Comparison of ENCODE assay signal across 30 mouse cellular contexts in the genomic region with DNA sequence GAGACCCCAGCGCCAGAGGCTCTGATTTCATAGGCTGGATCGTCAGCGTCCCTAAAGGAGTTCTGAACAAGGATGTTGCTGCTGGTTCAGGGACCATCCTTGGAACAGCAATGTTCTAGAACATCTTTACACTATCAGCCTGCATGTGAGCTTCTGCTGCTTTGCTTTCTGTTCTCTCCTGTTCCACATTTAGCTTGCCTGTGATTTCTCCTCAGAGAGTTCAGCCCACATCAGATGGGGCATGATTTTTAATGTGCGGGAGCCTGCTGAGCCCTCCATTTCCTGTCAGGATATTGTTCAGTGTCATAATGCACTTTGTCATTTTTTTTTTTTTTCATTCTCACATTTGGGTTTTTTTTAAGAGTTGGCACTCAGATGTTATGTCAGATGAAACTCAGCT.
DNase-seq lines count a peak whose midpoint lies in the region; ATAC-seq and TF ChIP-seq lines count a peak whose summit lies in the region.
"Had no signal": no experiment of that assay in that cellular context is flagged by ENCODE, and none has a peak within 500 bp of the region (broad histone marks: within the 10 kb centered on the region; RNA-seq: fewer than 3 reads in every experiment).

No protein-coding gene starts in this region.

- TF ChIP-seq CTCF in left cerebral cortex, adult 2 months (IDR thresholded peaks at IDR 0.05), result no peak
- no peak for TF ChIP-seq CTCF in hindbrain, postnatal 0 days (IDR thresholded peaks at IDR 0.05; ENCODE audit: low read depth)

- H3K27me3 ChIP-seq in hindbrain, postnatal 0 days (ENCODE audit: insufficient read depth, low read length), result no peaks in the 10 kb centered on the region
- H3K27me3 ChIP-seq: embryonic facial prominence, embryonic 12.5 days; hindbrain, embryonic 15.5 days; neural tube, embryonic 15.5 days; stomach, embryonic 15.5 days had no signal

- intact Hi-C loops in left cerebral cortex, postnatal 4 days (cut with DNase I), result no loop called here
- intact Hi-C loops in left cerebral cortex, adult 2 months (cut with DNase I), result no loop called here
- intact Hi-C loops in left cerebral cortex, postnatal 36 days (cut with DNase I), result no loop called here
- intact Hi-C loops in gastrocnemius, postnatal 14 days (cut with DNase I; ENCODE audit: low total_unique reads), result no loop called here

- no peak for ATAC-seq in hindbrain, postnatal 0 days
- no peak for ATAC-seq in cerebellum, adult (ENCODE audit: insufficient number of reproducible peaks, low FRiP score, low TSS enrichment)
- ATAC-seq: forebrain, embryonic 14.5 days had no signal

- H3K4me3 ChIP-seq in left cerebral cortex, adult 2 months, result no peak overlapping the region
- H3K4me3 ChIP-seq in hindbrain, postnatal 0 days (ENCODE audit: low read length), result no peak overlapping the region
- H3K4me3 ChIP-seq: embryonic facial prominence, embryonic 12.5 days; hindbrain, embryonic 10.5 days; hindbrain, embryonic 15.5 days; neural tube, embryonic 15.5 days; stomach, embryonic 15.5 days had no signal

- WGBS in hindbrain, postnatal 0 days, result 93% methylated on average over 4 of the region's 4 CpGs

- no peaks in the 10 kb centered on the region for H3K9me3 ChIP-seq in hindbrain, postnatal 0 days (ENCODE audit: low read length)
- H3K9me3 ChIP-seq: embryonic facial prominence, embryonic 12.5 days; hindbrain, embryonic 10.5 days; hindbrain, embryonic 15.5 days; neural tube, embryonic 15.5 days; stomach, embryonic 15.5 days had no signal

- peak; percentile 40 for DNase-seq in left cerebral cortex, adult 11 months (ENCODE audit: low spot score)
- no peak for DNase-seq in left cerebral cortex, postnatal 4 days
- DNase-seq in brain, adult 2 months (ENCODE audit: low read depth, low spot score), result peak; percentile 74
- no peak for DNase-seq in left cerebral cortex, adult 2 months (ENCODE audit: extremely low spot score in 1 of 2, low spot score in 2 of 2)
- peak; percentile 13 to 41 for DNase-seq in left cerebral cortex, postnatal 36 days (ENCODE audit: low spot score in 2 of 2)
- DNase-seq in gastrocnemius, postnatal 14 days, result no peak
- no peak for DNase-seq in hindbrain, postnatal 0 days (ENCODE audit: low spot score)
- DNase-seq: adrenal gland, adult 8-10 months; cerebellum, adult 11-12 months; cerebellum, adult 9-11 months; embryo, embryonic 11 days; heart, postnatal 14 days; kidney, adult 2 months; kidney, postnatal 4 days; liver; lung, adult 2 months; lung, postnatal 10 days; midbrain, embryonic 14.5 days; retina, postnatal 1 day had no signal

- H3K4me2 ChIP-seq in hindbrain, postnatal 0 days (ENCODE audit: low read depth, low read length), result no peak overlapping the region
- H3K4me2 ChIP-seq: embryonic facial prominence, embryonic 12.5 days; hindbrain, embryonic 15.5 days; neural tube, embryonic 15.5 days; stomach, embryonic 15.5 days had no signal

- H3K9ac ChIP-seq in hindbrain, postnatal 0 days (replicated peaks; ENCODE audit: low read length), result no peak overlapping the region
- H3K9ac ChIP-seq: embryonic facial prominence, embryonic 12.5 days; hindbrain, embryonic 15.5 days; liver, embryonic 14.5 days; neural tube, embryonic 15.5 days; stomach, embryonic 15.5 days had no signal

- H3K4me1 ChIP-seq in hindbrain, postnatal 0 days (ENCODE audit: insufficient read depth, low read length), result no peaks in the 10 kb centered on the region
- H3K4me1 ChIP-seq: embryonic facial prominence, embryonic 12.5 days; hindbrain, embryonic 10.5 days; hindbrain, embryonic 15.5 days; neural tube, embryonic 15.5 days; stomach, embryonic 15.5 days had no signal

- peak overlapping the region; percentile 50; the same call in 1 of the 2 replicates for H3K27ac ChIP-seq in left cerebral cortex, adult 2 months
- H3K27ac ChIP-seq in hindbrain, postnatal 0 days, result no peak overlapping the region
- H3K27ac ChIP-seq: embryonic facial prominence, embryonic 12.5 days; hindbrain, embryonic 10.5 days; hindbrain, embryonic 15.5 days; kidney, postnatal 0 days; liver, embryonic 14.5 days; macrophage; neural tube, embryonic 15.5 days; stomach, embryonic 15.5 days had no signal

- H3K36me3 ChIP-seq in hindbrain, postnatal 0 days (ENCODE audit: insufficient read depth, low read length), result no peaks in the 10 kb centered on the region
- H3K36me3 ChIP-seq: embryonic facial prominence, embryonic 12.5 days; G1E; hindbrain, embryonic 10.5 days; hindbrain, embryonic 15.5 days; neural tube, embryonic 15.5 days; stomach, embryonic 15.5 days had no signal

Comparison
In these comparisons a context has a peak if more than half of its experiments do, and no peak if none do; other contexts are left out.
1. DNase-seq: peak in left cerebral cortex, adult 11 months (single experiment), brain, adult 2 months (single experiment) and left cerebral cortex, postnatal 36 days (2 of 2); none in left cerebral cortex, postnatal 4 days (single experiment), left cerebral cortex, adult 2 months (0 of 2), gastrocnemius, postnatal 14 days (single experiment) and hindbrain, postnatal 0 days (single experiment).